Mouse (Mus musculus): ENCODE results near the gene Abl1. TPM values are rescaled to one million over a fixed set of nuclear protein-coding genes. Genes with fewer than 3 reads are reported as not detected.
"Not testable (repeated sequence)": the region's sequence is repeated elsewhere in the genome, so short reads cannot be mapped to it uniquely, and the experiment has no call there.

Abl1 gene
- polyA plus RNA-seq, 1 experiment from 2014 or later: 53.2 TPM

DNA sequence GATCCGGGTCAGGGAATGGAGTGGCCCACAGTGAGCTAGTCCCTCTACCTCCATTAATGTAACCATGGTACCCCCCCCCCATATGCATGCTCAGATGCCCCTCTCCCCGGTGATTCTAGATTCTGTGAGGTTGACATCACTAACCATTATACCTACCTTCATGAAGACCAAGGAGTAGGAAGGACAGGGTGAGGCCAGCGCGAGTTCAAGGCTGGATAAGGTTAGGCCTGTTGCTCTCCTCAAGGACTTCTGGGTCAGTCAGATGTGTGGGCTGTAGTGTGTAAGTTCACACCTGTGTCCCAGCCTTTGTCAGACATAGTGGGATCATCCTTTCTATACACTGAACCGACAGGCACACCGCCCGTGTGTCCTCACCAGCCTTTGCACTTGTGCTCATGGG, 31.8 kb upstream of the Abl1 start:
- H3K9ac ChIP-seq: no peak overlapping the region
- no peaks in the 10 kb centered on the region for H3K36me3 ChIP-seq
- 80% methylated on average over 7 of the region's 7 CpGs for WGBS
- H3K4me2 ChIP-seq: no peak overlapping the region
- H3K4me3 ChIP-seq: no peak overlapping the region
- peaks cover 12% of the 10 kb centered on the region for H3K4me1 ChIP-seq
- H3K27ac ChIP-seq: no peak overlapping the region
- H3K9me3 ChIP-seq: peaks cover 5% of the 10 kb centered on the region; the same call in 1 of the 2 replicates
- peaks cover 77% of the 10 kb centered on the region for H3K27me3 ChIP-seq
- ATAC-seq (ENCODE audit: insufficient number of reproducible peaks, insufficient read depth, low FRiP score, low TSS enrichment, low read depth): no peak

DNA sequence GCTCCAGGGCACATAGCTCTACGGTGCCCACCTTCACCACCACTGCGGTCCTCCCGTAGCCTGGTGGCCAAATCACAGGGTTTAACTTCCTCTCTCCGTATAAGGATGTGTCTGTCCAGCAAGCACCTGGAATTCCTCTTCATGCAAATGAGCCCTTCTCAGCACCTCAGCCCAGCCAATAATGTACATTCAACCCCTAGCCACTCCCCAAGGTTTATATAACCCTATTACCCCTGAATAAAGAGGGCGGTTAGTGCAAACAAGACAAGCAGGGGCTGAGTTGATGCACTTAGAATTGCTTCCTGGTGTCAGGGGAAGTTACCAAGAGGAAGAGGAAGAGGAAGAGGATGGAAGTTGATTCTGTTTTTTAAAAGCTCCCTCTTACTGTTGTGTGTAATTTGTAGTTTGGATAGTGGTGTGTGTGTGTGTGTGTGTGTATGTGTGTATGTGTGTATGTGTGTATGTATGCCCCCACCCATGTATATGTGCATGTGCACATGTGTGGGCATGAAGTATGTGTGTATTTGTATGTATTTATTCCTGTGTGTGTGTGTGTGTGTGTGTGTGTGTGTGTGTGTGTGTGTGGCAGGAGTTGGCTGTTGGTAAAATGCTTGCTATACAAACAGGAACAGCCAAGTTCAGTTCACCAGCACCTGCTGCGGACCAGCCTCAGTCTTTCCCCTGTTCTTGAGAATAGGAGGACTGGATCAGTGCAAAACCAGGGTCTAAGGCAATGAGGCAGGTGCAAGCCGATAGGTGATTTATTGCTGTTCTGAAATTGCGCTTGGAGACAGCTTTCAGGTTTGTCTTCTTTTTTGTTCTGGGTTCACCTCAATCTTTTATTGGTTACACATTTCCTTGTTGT, 25.0 kb upstream of the Abl1 start:
- no peak for ATAC-seq (ENCODE audit: insufficient number of reproducible peaks, insufficient read depth, low FRiP score, low TSS enrichment, low read depth)
- WGBS: 58% methylated on average over 8 of the region's 8 CpGs
- Histone ChIP-seq H3K4me2 (no peak overlapping the region), H3K27me3 (peaks cover 17% of the 10 kb centered on the region), H3K9me3 (peaks cover 5% of the 10 kb centered on the region; the same call in 1 of the 2 replicates), H3K36me3 (no peaks in the 10 kb centered on the region), H3K4me3 (no peak overlapping the region), H3K27ac (no peak overlapping the region), H3K4me1 (no peaks in the 10 kb centered on the region), H3K9ac (no peak overlapping the region)

DNA sequence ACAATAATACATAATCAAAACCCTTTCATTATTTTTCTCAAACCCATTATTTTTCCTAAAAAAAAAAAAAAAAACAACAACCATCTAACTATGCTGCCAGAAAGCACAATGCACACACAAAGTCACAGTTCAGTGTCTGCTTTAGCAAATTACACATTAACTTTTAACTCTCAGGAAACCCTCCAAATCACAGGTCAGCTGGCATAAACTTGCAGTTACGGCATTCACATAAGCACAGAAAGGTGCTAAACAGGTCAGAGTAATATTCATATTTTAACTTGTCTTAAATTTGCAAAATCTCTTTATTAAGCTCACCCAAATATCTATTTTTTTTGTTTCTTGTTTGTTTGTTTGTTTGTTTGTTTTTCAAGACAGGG, 24.4 kb upstream of the Abl1 start:
- ATAC-seq (ENCODE audit: insufficient number of reproducible peaks, insufficient read depth, low FRiP score, low TSS enrichment, low read depth): no peak
- Histone ChIP-seq H3K27ac (no peak overlapping the region), H3K36me3 (no peaks in the 10 kb centered on the region), H3K4me1 (no peaks in the 10 kb centered on the region), H3K4me2 (no peak overlapping the region), H3K4me3 (no peak overlapping the region), H3K9ac (no peak overlapping the region), H3K9me3 (peaks cover 5% of the 10 kb centered on the region; the same call in 1 of the 2 replicates), H3K27me3 (peaks cover 11% of the 10 kb centered on the region)
- WGBS: 83% methylated on average over 1 of the region's 1 CpGs

DNA sequence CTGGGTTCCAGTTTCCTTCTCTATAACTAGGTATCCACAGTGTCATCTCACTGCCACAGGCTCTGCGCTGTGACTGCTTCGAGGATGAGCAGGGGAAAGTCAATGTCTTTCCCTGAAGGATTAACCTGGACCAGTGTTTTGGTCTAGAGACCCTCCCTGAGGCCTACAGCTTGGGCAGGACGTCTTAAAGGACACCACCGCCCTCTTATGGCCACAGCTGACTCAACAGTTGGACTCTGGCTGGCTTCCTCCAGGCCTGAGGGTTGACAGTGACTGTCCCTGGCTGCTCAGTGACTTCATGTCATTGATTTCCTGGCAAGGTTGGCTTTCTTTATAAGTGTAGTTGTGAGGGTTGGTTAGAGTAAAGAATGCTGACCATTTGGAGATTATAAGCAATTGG, 20.8 kb upstream of the Abl1 start:
- H3K4me3 ChIP-seq: no peak overlapping the region
- 18% methylated on average over 4 of the region's 4 CpGs for WGBS
- peaks cover 2% of the 10 kb centered on the region; the same call in 1 of the 2 replicates for H3K36me3 ChIP-seq
- H3K4me1 ChIP-seq: peaks cover 10% of the 10 kb centered on the region
- H3K9me3 ChIP-seq: no peaks in the 10 kb centered on the region
- H3K9ac ChIP-seq: no peak overlapping the region
- no peak overlapping the region for H3K4me2 ChIP-seq
- H3K27me3 ChIP-seq: peaks cover 4% of the 10 kb centered on the region; the same call in 1 of the 2 replicates
- no peak overlapping the region for H3K27ac ChIP-seq
- ATAC-seq (ENCODE audit: insufficient number of reproducible peaks, insufficient read depth, low FRiP score, low TSS enrichment, low read depth): no peak

DNA sequence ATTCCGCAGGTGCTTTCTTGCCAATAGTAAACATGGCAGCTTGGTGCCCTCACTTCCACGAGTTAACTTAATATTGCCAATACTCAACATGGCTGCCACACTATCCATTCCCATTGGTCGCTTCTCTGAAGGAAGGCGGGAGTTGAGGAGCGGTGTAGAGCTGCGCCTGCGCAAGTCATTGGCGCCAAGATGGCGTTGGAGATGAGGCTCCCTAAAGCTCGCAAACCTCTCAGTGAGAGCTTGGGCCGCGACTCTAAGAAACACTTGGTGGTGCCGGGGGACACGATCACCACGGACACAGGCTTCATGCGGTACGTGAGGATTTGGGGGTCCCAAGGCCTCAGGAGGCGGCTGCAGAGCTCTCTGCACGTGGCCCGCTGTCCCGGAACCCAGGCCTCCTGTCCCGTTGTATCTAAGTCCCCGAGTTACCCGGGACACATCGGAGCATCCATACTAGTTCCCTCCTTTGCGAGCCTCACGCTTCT, 17.6 kb upstream of the Abl1 start, which contains the start of gene Exosc2:
Gene Exosc2, plus strand, starts transcription at position 165 of the 485 bp plus-strand sequence.
- peak within 1 kb of the TSS; percentile 87 for H3K27ac ChIP-seq
- under 1% methylated on average over 27 of the region's 27 CpGs for WGBS

DNA sequence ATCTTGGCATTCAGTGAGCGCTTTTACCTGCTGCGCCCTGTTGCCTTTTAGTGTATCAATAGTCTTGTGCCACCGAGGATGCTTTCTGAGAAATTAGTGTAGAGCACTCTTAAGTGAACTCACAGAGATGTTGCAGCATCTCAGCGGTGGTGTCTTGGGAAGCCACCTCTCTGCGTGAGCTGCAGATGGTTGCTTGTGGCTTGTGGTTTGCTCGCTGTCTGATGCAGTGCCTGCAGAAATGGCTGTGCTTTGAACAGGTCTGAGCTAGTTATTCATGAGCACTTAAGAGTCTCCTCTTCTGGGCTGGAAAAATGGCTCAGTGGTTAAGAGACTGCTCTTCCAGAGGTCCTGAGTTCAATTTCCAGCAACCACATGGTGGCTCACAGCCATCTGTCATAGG, 9.5 kb upstream of the Abl1 start:
- H3K9ac ChIP-seq: no peak overlapping the region
- no peaks in the 10 kb centered on the region for H3K4me1 ChIP-seq
- no peak overlapping the region for H3K4me2 ChIP-seq
- H3K4me3 ChIP-seq: no peak overlapping the region
- peaks cover 76% of the 10 kb centered on the region for H3K36me3 ChIP-seq
- H3K27ac ChIP-seq: no peak overlapping the region
- WGBS: 92% methylated on average over 6 of the region's 6 CpGs
- no peaks in the 10 kb centered on the region for H3K9me3 ChIP-seq
- no peak for ATAC-seq (ENCODE audit: insufficient number of reproducible peaks, insufficient read depth, low FRiP score, low TSS enrichment, low read depth)
- H3K27me3 ChIP-seq: no peaks in the 10 kb centered on the region

More for the DNA sequence above, 17.6 kb upstream of the Abl1 start, which contains the start of gene Exosc2:
- Histone ChIP-seq H3K4me1 (peaks cover 14% of the 10 kb centered on the region), H3K4me3 (peak within 1 kb of the TSS; percentile 76), H3K9ac (peak within 1 kb of the TSS; percentile 90), H3K27me3 (no peaks in the 10 kb centered on the region), H3K36me3 (peaks cover 33% of the 10 kb centered on the region), H3K9me3 (no peaks in the 10 kb centered on the region), H3K4me2 (peak within 1 kb of the TSS; percentile 87)
- peak; percentile 93 for ATAC-seq (ENCODE audit: insufficient number of reproducible peaks, insufficient read depth, low FRiP score, low TSS enrichment, low read depth)

DNA sequence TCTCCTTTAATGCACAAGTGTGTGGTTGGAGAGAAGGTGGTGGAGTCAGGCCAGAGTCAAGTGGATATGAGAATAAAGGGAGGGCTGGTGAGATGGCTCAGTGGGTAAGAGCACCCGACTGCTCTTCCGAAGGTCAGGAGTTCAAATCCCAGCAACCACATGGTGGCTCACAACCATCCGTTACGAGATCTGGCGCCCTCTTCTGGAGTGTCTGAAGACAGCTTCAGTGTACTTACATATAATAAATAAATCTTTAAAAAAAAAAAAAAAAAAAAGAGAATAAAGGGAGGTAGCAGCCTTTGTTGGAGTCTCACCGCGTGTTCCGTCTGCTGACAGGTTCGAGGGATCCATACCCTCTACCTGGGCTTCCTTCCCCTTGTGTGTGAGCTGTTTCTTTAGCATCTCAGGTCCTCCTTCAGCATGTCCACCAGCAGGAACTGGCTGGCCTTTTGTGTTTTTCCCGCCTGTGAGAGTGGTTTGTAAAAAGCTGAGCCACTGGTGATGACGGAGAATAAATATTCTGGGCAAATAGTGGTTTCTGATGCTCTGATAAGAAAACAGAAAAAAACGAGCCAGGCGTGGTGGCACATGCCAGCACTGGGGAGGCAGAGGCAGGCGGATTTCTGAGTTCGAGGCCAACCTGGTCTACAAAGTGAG, 7.0 kb upstream of the Abl1 start:
- not testable (repeated sequence) for H3K4me3 ChIP-seq; H3K27ac ChIP-seq; H3K9ac ChIP-seq; ATAC-seq (ENCODE audit: insufficient number of reproducible peaks, insufficient read depth, low FRiP score, low TSS enrichment, low read depth); H3K27me3 ChIP-seq; H3K4me2 ChIP-seq; H3K9me3 ChIP-seq; H3K4me1 ChIP-seq
- H3K36me3 ChIP-seq: peaks cover 50% of the 10 kb centered on the region
- WGBS: 86% methylated on average over 15 of the region's 15 CpGs

DNA sequence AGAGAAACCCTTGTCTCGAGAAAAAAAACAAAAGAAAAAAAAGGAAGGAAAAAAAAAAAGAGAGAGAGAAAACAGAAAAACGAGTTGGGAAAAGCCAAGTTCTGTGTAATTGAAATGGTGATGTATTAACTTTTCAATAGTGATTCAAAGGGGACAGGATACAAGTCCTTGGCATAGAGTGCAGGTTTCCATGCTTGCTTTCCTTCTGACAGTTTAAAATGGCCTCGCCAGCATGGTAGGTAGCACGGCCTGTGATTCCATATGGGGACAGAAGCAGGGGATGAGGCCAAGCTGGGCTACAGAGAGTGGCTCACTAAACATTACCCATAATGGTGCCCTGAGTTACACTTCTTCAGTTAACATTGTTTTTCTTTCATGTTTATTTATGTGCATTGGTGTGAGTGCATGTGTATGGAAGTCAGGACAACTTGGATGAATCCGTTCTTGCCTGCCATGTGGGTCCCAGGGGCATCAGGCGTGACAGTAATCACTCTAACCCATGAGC, 6.4 kb upstream of the Abl1 start:
- H3K4me1 ChIP-seq: no peaks in the 10 kb centered on the region
- no peak for ATAC-seq (ENCODE audit: insufficient number of reproducible peaks, insufficient read depth, low FRiP score, low TSS enrichment, low read depth)
- no peak overlapping the region for H3K4me2 ChIP-seq
- H3K9me3 ChIP-seq: no peaks in the 10 kb centered on the region
- no peaks in the 10 kb centered on the region for H3K27me3 ChIP-seq
- WGBS: 82% methylated on average over 6 of the region's 6 CpGs
- no peak overlapping the region for H3K9ac ChIP-seq
- peaks cover 44% of the 10 kb centered on the region for H3K36me3 ChIP-seq
- no peak overlapping the region for H3K4me3 ChIP-seq
- H3K27ac ChIP-seq: no peak overlapping the region

DNA sequence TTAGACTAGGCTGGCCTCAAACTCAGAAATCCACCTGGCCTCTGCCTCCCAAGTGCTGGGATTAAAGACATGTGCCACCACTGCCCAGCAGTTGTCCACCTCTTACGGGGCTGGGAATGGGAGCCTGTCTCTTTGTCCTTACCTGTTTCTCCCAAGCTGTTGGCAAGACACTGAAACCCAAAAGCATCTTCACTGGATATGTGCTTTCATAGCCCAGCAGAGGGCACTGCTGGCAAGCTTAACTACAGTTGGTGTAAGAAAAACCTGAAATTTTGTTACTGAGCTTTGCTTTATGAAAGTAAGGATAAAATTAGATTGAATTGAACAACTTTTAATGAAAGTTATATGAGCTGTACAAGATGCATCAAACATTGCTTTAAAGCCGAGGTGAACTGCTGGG, 4.5 kb upstream of the Abl1 start:
- H3K4me2 ChIP-seq: no peak overlapping the region
- H3K36me3 ChIP-seq: peaks cover 26% of the 10 kb centered on the region
- no peak overlapping the region for H3K4me3 ChIP-seq
- H3K9ac ChIP-seq: no peak overlapping the region
- ATAC-seq (ENCODE audit: insufficient number of reproducible peaks, insufficient read depth, low FRiP score, low TSS enrichment, low read depth): no peak
- no peaks in the 10 kb centered on the region for H3K9me3 ChIP-seq
- peaks cover 4% of the 10 kb centered on the region; the same call in 1 of the 2 replicates for H3K4me1 ChIP-seq
- H3K27me3 ChIP-seq: no peaks in the 10 kb centered on the region
- H3K27ac ChIP-seq: no peak overlapping the region
- WGBS: 32% methylated on average over 2 of the region's 2 CpGs

DNA sequence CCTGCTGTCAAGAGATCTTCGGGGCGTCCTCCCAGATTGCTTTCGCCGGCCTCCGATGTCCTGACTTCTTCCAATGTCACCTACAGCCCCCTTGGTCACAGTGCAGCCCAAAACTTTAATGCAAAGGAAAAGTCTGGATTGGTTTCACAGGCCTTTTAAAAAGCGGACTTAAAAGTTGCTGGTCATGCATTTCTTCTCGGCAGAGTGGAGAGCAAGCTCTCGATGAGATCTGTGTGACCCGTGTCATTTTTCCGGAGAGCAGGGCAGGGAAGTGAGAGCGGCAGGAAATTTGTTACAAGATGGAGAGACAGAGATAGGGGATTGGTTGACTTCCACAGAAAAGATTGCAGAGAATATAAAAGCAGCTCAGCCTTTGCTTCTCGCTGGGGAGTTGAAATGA, 869 bp downstream of the Abl1 start:
- H3K4me1 ChIP-seq: peaks cover 21% of the 10 kb centered on the region
- peak overlapping the region; percentile 88 for H3K4me2 ChIP-seq
- H3K36me3 ChIP-seq: peaks cover 3% of the 10 kb centered on the region
- no peaks in the 10 kb centered on the region for H3K9me3 ChIP-seq
- H3K27ac ChIP-seq: peak overlapping the region; percentile 95
- H3K4me3 ChIP-seq: peak overlapping the region; percentile 92
- peak overlapping the region; percentile 96 for H3K9ac ChIP-seq
- H3K27me3 ChIP-seq: no peaks in the 10 kb centered on the region
- no peak for ATAC-seq (ENCODE audit: insufficient number of reproducible peaks, insufficient read depth, low FRiP score, low TSS enrichment, low read depth)
- WGBS: under 1% methylated on average over 12 of the region's 12 CpGs

DNA sequence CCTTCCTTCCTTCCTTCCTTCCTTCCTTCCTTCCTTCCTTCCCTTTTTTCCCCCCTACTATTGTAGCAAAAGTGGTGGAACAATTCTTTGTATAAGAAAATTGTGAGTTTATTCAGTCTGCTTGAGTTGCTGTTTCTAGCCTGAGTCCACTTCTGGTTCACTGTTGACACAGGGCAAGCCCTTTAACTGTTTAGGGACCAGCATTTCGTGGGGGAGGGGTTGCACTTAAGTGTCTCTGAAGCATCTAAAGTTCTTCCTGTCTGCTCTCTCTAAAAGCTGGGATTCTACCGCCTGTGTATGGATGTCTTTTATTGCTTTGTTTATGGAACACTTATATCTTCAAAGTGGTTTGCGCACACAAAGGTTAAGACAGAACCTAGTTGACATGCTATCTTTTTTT, 1.9 kb downstream of the Abl1 start:
- Histone ChIP-seq H3K4me2 (peak overlapping the region; percentile 88), H3K27ac (no peak overlapping the region), H3K9me3 (no peaks in the 10 kb centered on the region), H3K36me3 (peaks cover 10% of the 10 kb centered on the region), H3K4me1 (peaks cover 21% of the 10 kb centered on the region), H3K4me3 (peak overlapping the region; percentile 92), H3K9ac (peak overlapping the region; percentile 96), H3K27me3 (no peaks in the 10 kb centered on the region)
- WGBS: 43% methylated on average over 3 of the region's 3 CpGs
- no peak for ATAC-seq (ENCODE audit: insufficient number of reproducible peaks, insufficient read depth, low FRiP score, low TSS enrichment, low read depth)
